Mouse (Mus musculus): ENCODE results near the gene S1pr4. TPM values are rescaled to one million over a fixed set of nuclear protein-coding genes. Genes with fewer than 3 reads are reported as not detected.

S1pr4 gene
- polyA plus RNA-seq, 1 experiment from 2014 or later, result 1.7 TPM

DNA sequence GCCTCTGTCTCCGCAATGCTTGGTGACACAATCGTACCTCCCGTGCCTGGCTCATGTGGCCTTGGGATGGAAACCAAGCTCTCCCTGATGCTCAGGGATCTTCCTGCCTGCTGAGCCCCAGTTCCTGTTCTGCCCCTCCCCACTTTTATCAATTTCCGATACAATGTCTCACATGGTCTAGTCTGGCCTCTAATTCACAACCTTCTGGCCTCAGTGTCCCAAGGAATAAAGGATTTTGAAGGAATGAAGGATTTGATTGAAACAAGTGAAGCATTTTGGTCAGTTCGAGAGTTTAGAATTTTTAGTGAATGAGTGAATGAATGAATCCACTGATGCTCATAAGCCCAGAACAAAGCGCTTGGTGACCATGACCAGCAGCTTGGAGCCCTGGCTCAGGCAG is 23.2 kb upstream of the S1pr4 start:
- Histone ChIP-seq H3K4me2 (replicated peaks; ENCODE audit: low read depth, low read length) (no peak overlapping the region), H3K9ac (replicated peaks; ENCODE audit: low read length) (no peak overlapping the region), H3K36me3 (ENCODE audit: insufficient read depth, low read length) (no peaks in the 10 kb centered on the region), H3K27ac (ENCODE audit: low read length) (no peak overlapping the region), H3K9me3 (ENCODE audit: low read length) (no peaks in the 10 kb centered on the region), H3K27me3 (ENCODE audit: insufficient read depth, low read length) (no peaks in the 10 kb centered on the region), H3K4me1 (ENCODE audit: insufficient read depth, low read length) (peaks cover 3% of the 10 kb centered on the region; the same call in 1 of the 2 replicates), H3K4me3 (ENCODE audit: low read length) (no peak overlapping the region)
- ATAC-seq (ENCODE audit: low FRiP score, low TSS enrichment), result no peak
- 74% methylated on average over 6 of the region's 6 CpGs for WGBS

DNA sequence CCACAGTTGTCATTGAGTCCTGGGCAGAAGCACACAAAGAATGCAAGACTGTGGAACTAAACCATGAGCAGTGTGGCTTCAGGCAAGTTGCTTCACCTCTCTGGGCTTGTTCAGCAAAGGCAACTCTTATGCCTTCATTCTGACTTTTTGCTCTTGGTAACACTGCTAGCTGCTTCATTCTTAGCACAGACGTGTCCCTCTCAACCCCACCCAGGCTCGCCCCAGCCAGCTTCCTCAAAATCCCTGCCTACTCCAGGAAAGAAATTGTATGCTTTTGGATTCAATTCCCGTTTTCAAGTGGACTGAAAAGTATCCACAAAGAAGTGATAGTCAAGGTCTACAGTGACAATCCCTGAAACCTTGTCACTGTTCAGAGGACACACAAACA is 20.0 kb upstream of the S1pr4 start:
- H3K9ac ChIP-seq (replicated peaks; ENCODE audit: low read length), result no peak overlapping the region
- 75% methylated on average over 3 of the region's 3 CpGs for WGBS
- H3K4me2 ChIP-seq (replicated peaks; ENCODE audit: low read depth, low read length), result no peak overlapping the region
- no peak overlapping the region for H3K27ac ChIP-seq (ENCODE audit: low read length)
- no peak for ATAC-seq (ENCODE audit: low FRiP score, low TSS enrichment)
- H3K36me3 ChIP-seq (ENCODE audit: insufficient read depth, low read length), result no peaks in the 10 kb centered on the region
- H3K9me3 ChIP-seq (ENCODE audit: low read length), result no peaks in the 10 kb centered on the region
- H3K4me3 ChIP-seq (ENCODE audit: low read length), result no peak overlapping the region
- H3K27me3 ChIP-seq (ENCODE audit: insufficient read depth, low read length), result no peaks in the 10 kb centered on the region
- H3K4me1 ChIP-seq (ENCODE audit: insufficient read depth, low read length), result peaks cover 1% of the 10 kb centered on the region; the same call in 1 of the 2 replicates

DNA sequence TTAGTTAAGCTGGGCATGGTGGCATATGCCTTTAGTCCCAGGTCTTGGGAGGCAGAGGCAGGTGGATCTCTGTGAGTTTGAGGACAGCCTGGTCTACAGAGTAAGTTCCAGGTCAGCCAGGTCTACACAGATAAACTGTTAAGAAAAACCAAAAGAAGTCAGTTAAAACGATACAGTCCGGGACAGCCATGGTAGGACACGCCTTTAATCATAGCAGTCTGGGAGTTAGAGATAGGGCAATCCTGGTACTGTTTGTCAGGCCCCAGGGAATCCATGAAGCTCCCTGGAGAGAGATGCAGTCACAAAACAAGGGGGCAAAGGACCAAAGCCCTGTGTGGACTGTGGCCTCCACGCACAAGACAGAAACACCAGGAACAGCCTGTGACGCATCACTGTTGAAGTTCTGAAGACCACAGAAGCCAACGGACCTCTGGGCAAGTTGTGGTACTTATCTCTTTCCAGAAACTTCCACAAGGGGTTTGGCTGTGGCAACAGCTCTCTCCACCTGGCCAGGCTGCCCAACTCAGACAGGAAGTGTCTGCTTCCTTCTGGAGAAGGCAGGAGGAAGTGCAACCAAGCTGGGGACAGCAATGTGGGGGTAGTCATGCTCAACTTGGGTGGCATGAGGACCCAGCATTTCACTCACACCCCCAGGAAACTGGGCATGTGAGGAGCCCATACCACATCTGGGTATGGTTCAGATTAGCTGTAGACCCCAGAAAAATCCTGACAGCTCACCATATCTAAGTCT is 19.5 kb upstream of the S1pr4 start:
- Histone ChIP-seq H3K27ac (ENCODE audit: low read length) (no peak overlapping the region), H3K9ac (replicated peaks; ENCODE audit: low read length) (no peak overlapping the region), H3K4me1 (ENCODE audit: insufficient read depth, low read length) (no peaks in the 10 kb centered on the region; the same call in 1 of the 2 replicates), H3K4me3 (ENCODE audit: low read length) (no peak overlapping the region), H3K36me3 (ENCODE audit: insufficient read depth, low read length) (no peaks in the 10 kb centered on the region), H3K27me3 (ENCODE audit: insufficient read depth, low read length) (no peaks in the 10 kb centered on the region), H3K4me2 (replicated peaks; ENCODE audit: low read depth, low read length) (no peak overlapping the region), H3K9me3 (ENCODE audit: low read length) (no peaks in the 10 kb centered on the region)
- WGBS, result 84% methylated on average over 6 of the region's 6 CpGs
- ATAC-seq (ENCODE audit: low FRiP score, low TSS enrichment), result no peak

DNA sequence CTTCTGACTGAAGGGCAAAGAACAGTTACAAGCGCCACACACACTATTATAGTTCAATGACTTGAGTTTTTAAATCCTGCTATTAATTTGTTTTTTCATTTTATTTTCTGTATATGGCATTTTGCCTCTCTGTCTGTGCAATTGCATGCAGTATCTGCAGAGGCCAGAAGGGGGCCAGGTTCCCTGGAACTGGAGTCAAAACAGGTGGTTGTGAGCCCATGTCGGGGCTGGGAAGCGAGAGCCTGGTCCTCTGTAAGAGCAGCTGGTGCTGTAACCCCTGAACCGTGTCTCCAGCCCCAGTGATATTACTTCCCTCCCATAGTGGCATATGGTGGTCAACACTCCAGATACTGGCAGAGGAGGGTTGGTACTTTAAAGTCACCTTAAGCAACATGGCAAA is 18.6 kb upstream of the S1pr4 start:
- ATAC-seq (ENCODE audit: low FRiP score, low TSS enrichment), result peak; percentile 80
- WGBS, result 11% methylated on average over 4 of the region's 4 CpGs
- H3K9me3 ChIP-seq (ENCODE audit: low read length), result peaks cover 4% of the 10 kb centered on the region; the same call in 1 of the 2 replicates
- no peak overlapping the region for H3K27ac ChIP-seq (ENCODE audit: low read length)
- H3K4me2 ChIP-seq (replicated peaks; ENCODE audit: low read depth, low read length), result no peak overlapping the region
- H3K36me3 ChIP-seq (ENCODE audit: insufficient read depth, low read length), result no peaks in the 10 kb centered on the region
- no peaks in the 10 kb centered on the region; the same call in 1 of the 2 replicates for H3K4me1 ChIP-seq (ENCODE audit: insufficient read depth, low read length)
- H3K27me3 ChIP-seq (ENCODE audit: insufficient read depth, low read length), result no peaks in the 10 kb centered on the region
- H3K4me3 ChIP-seq (ENCODE audit: low read length), result no peak overlapping the region
- H3K9ac ChIP-seq (replicated peaks; ENCODE audit: low read length), result no peak overlapping the region

DNA sequence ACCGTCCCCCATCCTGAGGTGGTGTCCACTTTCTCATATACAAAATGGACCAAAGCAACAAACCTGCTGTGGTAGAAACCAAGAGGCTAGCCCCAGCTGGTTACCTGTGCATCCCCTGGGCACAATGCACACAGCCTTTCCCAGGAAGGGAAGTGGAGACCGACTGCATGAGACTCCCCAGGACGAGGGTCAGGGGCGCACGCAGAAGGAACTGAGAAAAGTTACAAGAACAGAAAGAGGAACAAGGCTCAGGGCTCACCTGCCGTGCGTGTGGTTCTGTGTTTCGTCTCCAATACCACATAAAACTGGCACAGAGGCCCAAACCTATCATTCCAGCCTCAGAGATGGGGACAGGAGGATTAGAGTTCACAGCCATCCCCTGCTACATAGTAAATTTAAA is 17.3 kb upstream of the S1pr4 start:
- ATAC-seq (ENCODE audit: low FRiP score, low TSS enrichment), result no peak
- Histone ChIP-seq H3K4me2 (replicated peaks; ENCODE audit: low read depth, low read length) (no peak overlapping the region), H3K27ac (ENCODE audit: low read length) (no peak overlapping the region), H3K4me3 (ENCODE audit: low read length) (no peak overlapping the region), H3K27me3 (ENCODE audit: insufficient read depth, low read length) (no peaks in the 10 kb centered on the region), H3K9ac (replicated peaks; ENCODE audit: low read length) (no peak overlapping the region), H3K36me3 (ENCODE audit: insufficient read depth, low read length) (no peaks in the 10 kb centered on the region), H3K4me1 (ENCODE audit: insufficient read depth, low read length) (no peaks in the 10 kb centered on the region), H3K9me3 (ENCODE audit: low read length) (peaks cover 4% of the 10 kb centered on the region; the same call in 1 of the 2 replicates)
- 78% methylated on average over 8 of the region's 8 CpGs for WGBS

DNA sequence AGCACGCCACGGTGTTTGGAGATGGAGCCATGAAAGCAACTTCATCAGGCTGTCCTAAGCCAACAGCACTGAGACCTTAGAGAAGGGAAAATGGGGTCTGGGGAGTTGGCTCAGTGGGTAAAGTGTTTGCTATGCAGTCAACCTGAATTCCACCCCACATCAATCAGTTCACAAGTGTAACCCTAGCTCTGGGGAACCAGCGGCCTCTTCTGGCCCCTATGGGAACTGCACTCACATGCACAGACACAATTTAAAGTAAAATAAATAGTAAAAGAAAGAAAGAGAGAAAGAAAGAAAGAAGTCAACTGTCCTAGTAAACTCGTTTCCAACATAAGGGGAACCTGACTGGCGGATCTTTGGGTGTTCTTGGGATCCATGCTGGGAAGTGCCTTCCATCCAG is 13.9 kb upstream of the S1pr4 start:
- H3K36me3 ChIP-seq (ENCODE audit: insufficient read depth, low read length), result no peaks in the 10 kb centered on the region
- no peak overlapping the region for H3K9ac ChIP-seq (replicated peaks; ENCODE audit: low read length)
- H3K4me3 ChIP-seq (ENCODE audit: low read length), result no peak overlapping the region
- no peak for ATAC-seq (ENCODE audit: low FRiP score, low TSS enrichment)
- H3K4me1 ChIP-seq (ENCODE audit: insufficient read depth, low read length), result no peaks in the 10 kb centered on the region
- H3K9me3 ChIP-seq (ENCODE audit: low read length), result peaks cover 4% of the 10 kb centered on the region; the same call in 1 of the 2 replicates
- no peak overlapping the region for H3K4me2 ChIP-seq (replicated peaks; ENCODE audit: low read depth, low read length)
- H3K27ac ChIP-seq (ENCODE audit: low read length), result no peak overlapping the region
- H3K27me3 ChIP-seq (ENCODE audit: insufficient read depth, low read length), result peaks cover 4% of the 10 kb centered on the region; the same call in 1 of the 2 replicates
- WGBS, result 85% methylated on average over 5 of the region's 5 CpGs

DNA sequence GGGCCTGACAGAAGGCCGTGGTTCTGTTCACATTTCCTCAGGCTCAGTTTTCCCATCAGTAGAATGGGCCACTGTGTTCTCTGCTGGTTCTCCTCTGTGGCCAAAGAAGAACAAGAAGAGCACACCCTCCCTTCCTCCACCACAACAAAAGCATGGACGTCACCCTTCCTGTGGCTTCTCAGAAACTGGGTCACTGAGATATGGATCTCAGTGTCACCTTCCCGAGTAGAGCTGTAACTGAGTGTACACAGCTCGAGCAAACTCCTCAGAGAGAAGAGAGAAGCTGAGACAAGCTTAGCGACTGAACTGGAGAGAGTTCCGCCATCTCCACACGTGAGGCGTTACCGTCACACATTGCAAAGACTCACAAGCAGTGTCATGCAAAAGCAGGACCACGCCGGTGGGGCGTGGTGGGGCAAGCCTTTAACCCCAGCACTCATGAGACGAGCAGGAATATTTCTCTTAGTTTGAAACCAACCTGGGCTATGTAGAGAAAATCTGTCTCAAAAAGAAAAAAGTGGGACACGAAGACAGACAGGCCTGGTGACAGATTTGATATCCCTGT is 10.4 kb upstream of the S1pr4 start:
- no peak overlapping the region for H3K9ac ChIP-seq (replicated peaks; ENCODE audit: low read length)
- H3K4me3 ChIP-seq (ENCODE audit: low read length), result no peak overlapping the region
- ATAC-seq (ENCODE audit: low FRiP score, low TSS enrichment), result no peak
- H3K27ac ChIP-seq (ENCODE audit: low read length), result no peak overlapping the region
- H3K36me3 ChIP-seq (ENCODE audit: insufficient read depth, low read length), result no peaks in the 10 kb centered on the region
- H3K9me3 ChIP-seq (ENCODE audit: low read length), result peaks cover 4% of the 10 kb centered on the region; the same call in 1 of the 2 replicates
- peaks cover 4% of the 10 kb centered on the region; the same call in 1 of the 2 replicates for H3K27me3 ChIP-seq (ENCODE audit: insufficient read depth, low read length)
- H3K4me2 ChIP-seq (replicated peaks; ENCODE audit: low read depth, low read length), result no peak overlapping the region
- 75% methylated on average over 14 of the region's 14 CpGs for WGBS
- no peaks in the 10 kb centered on the region for H3K4me1 ChIP-seq (ENCODE audit: insufficient read depth, low read length)

DNA sequence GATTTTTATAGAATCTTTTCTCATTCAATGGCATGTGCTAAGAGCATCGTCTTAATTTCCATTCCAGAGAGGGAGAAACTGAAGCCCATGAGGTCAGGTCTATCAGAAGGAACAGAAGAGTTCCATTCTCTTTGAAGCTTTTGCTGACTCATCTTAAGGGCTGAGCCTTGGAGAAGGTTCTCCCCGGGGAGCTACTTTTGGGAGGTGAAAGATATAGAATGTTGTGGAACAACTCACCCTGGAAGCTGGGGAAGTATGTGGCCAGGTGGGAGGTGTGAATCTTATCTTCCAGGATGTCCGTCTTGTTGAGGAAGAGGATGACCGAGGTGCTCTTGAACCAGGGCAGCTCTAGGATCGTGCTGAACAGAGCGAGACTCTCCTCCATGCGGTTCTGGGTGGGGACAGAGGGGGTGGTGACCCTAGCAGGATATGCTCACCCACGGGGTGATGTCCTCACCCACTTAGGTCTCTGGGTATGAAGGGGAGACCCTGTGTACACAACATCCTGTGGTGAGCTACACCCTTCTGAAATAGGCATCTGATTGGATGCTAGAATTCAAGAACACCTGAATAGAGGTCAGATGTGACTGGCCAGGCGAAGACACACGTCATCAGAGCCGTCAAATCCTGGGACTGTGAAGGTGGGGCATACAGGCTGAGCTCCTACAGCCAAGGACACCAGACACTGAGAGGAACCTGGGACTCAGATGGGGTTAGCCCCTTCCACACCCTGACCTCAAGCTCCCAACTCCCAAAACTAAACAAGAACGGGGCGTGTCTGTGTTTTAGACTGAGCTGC is 8.0 kb upstream of the S1pr4 start:
- no peak for ATAC-seq (ENCODE audit: low FRiP score, low TSS enrichment)
- WGBS, result 63% methylated on average over 13 of the region's 13 CpGs
- Histone ChIP-seq H3K4me3 (ENCODE audit: low read length) (no peak overlapping the region), H3K36me3 (ENCODE audit: insufficient read depth, low read length) (no peaks in the 10 kb centered on the region), H3K27me3 (ENCODE audit: insufficient read depth, low read length) (peaks cover 4% of the 10 kb centered on the region; the same call in 1 of the 2 replicates), H3K4me2 (replicated peaks; ENCODE audit: low read depth, low read length) (no peak overlapping the region), H3K9ac (replicated peaks; ENCODE audit: low read length) (no peak overlapping the region), H3K9me3 (ENCODE audit: low read length) (no peaks in the 10 kb centered on the region), H3K27ac (ENCODE audit: low read length) (no peak overlapping the region), H3K4me1 (ENCODE audit: insufficient read depth, low read length) (0 out of 2 replicates have a peak, but pooled peaks cover under 1% of the 10 kb centered on the region)

DNA sequence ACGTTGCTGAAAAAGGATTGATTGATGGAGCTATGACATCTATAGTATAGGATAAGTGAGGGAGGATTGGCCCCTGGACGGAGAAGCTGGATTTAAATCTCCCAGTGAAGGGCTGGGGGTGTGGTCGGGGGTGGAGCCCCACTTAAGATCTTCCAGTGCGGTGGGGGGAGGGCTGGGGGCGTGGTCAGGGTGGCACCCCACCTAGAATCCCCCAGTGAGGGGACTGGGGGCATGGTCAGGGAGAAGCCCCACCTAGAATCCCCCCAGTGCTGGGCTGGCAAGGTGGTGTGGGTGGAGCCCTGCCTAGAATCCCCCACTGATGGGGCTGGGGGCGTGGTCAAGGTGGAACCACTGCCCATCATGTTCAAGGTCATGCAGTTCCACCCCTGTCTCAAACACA is 7.2 kb upstream of the S1pr4 start:
- no peak overlapping the region for H3K9ac ChIP-seq (replicated peaks; ENCODE audit: low read length)
- peaks cover 4% of the 10 kb centered on the region; the same call in 1 of the 2 replicates for H3K27me3 ChIP-seq (ENCODE audit: insufficient read depth, low read length)
- H3K4me1 ChIP-seq (ENCODE audit: insufficient read depth, low read length), result 0 out of 2 replicates have a peak, but pooled peaks cover 3% of the 10 kb centered on the region
- no peaks in the 10 kb centered on the region for H3K9me3 ChIP-seq (ENCODE audit: low read length)
- no peak overlapping the region for H3K4me2 ChIP-seq (replicated peaks; ENCODE audit: low read depth, low read length)
- no peak overlapping the region for H3K27ac ChIP-seq (ENCODE audit: low read length)
- ATAC-seq (ENCODE audit: low FRiP score, low TSS enrichment), result no peak
- H3K36me3 ChIP-seq (ENCODE audit: insufficient read depth, low read length), result no peaks in the 10 kb centered on the region
- 39% methylated on average over 6 of the region's 6 CpGs for WGBS
- H3K4me3 ChIP-seq (ENCODE audit: low read length), result no peak overlapping the region

Data from kidney, embryonic 16.5 days (tissue).